Comparison of ENCODE assay signal across 8 mouse cellular contexts in genomic region chr11:119051927-119052660, GRCm38 (mm10). TPM values are rescaled to one million over a fixed set of nuclear protein-coding genes. Genes with fewer than 3 reads are reported as not detected.
A peak's percentile ranks its signal among the peaks of the same experiment; 100 is the strongest.
DNase-seq lines count a peak whose midpoint lies in the region; ATAC-seq and TF ChIP-seq lines count a peak whose summit lies in the region.

No protein-coding gene starts in this region.

- WGBS in liver, embryonic 14.5 days (ENCODE audit: insufficient replicate concordance) = 7% methylated on average over 15 of the region's 15 CpGs
- 9% methylated on average over 15 of the region's 15 CpGs for WGBS in stomach, embryonic 16.5 days

- intact Hi-C loops in heart, postnatal 10 days (cut with DNase I) = loop anchor here (1.0 kb wide), 1 partner anchor 138 kb away; no protein-coding TSS in a partner anchor

- TF ChIP-seq CTCF in liver, embryonic 14.5 days (IDR thresholded peaks at IDR 0.05; ENCODE audit: low read depth) = peak; percentile 55

- H3K4me2 ChIP-seq in liver, embryonic 14.5 days (ENCODE audit: low read depth) = no peak overlapping the region
- H3K4me2 ChIP-seq in stomach, embryonic 16.5 days (ENCODE audit: low read depth, low read length) = peak overlapping the region; percentile 89; the same call in 1 of the 2 replicates

- H3K27me3 ChIP-seq in liver, embryonic 14.5 days (ENCODE audit: control insufficient read depth, insufficient read depth, low read length) = peaks cover 100% of the 10 kb centered on the region
- peaks cover 79% of the 10 kb centered on the region for H3K27me3 ChIP-seq in stomach, embryonic 16.5 days (ENCODE audit: control insufficient read depth, insufficient read depth, low read length)

- no peaks in the 10 kb centered on the region for H3K9me3 ChIP-seq in liver, embryonic 14.5 days (ENCODE audit: control insufficient read depth, low read length)
- H3K9me3 ChIP-seq in stomach, embryonic 16.5 days (replicated peaks; ENCODE audit: control insufficient read depth, low read length) = no peaks in the 10 kb centered on the region

- TF ChIP-seq EP300 in liver, embryonic 14.5 days (IDR thresholded peaks at IDR 0.05; ENCODE audit: low read depth) = no peak

- ATAC-seq in liver, embryonic 14.5 days (ENCODE audit: insufficient read depth) = no peak
- no peak for ATAC-seq in stomach, embryonic 16.5 days (ENCODE audit: insufficient read depth, low FRiP score)

- H3K4me1 ChIP-seq in liver, embryonic 14.5 days (replicated peaks; ENCODE audit: control insufficient read depth in 2 of 2, insufficient read depth in 2 of 2, low read length in 1 of 2) = 0 out of 4 replicates have a peak, but pooled peaks cover 0 to under 1% of the 10 kb centered on the region in 2 experiments
- H3K4me1 ChIP-seq in stomach, embryonic 16.5 days (ENCODE audit: control insufficient read depth, insufficient read depth, low read length) = peaks cover 27% of the 10 kb centered on the region

- no peak overlapping the region for H3K9ac ChIP-seq in liver, embryonic 14.5 days (replicated peaks)
- H3K9ac ChIP-seq in stomach, embryonic 16.5 days (ENCODE audit: low read length) = 0 out of 2 replicates have a peak overlapping the region, but pooled peaks have one; percentile 69

- peak; percentile 54 for DNase-seq in cerebellum, adult 11-12 months
- no peak for DNase-seq in cerebellum, adult 8-10 months
- DNase-seq in A20 (ENCODE audit: low read depth, low spot score) = peak; percentile 44
- peak; percentile 78 for DNase-seq in embryo, embryonic 10 days (ENCODE audit: low spot score)
- DNase-seq in heart, postnatal 10 days = peak; percentile 58 to 62
- no peak for DNase-seq in liver, embryonic 14.5 days (ENCODE audit: low read depth in 3 of 3, low spot score in 3 of 3)
- DNase-seq in left cerebral cortex, adult 11 months (ENCODE audit: low spot score) = no peak

- H3K36me3 ChIP-seq in liver, embryonic 14.5 days (replicated peaks; ENCODE audit: control insufficient read depth, insufficient read depth, low read depth) = no peaks in the 10 kb centered on the region
- H3K36me3 ChIP-seq in stomach, embryonic 16.5 days (ENCODE audit: control insufficient read depth, insufficient read depth, low read length) = no peaks in the 10 kb centered on the region

- no peak overlapping the region for H3K27ac ChIP-seq in liver, embryonic 14.5 days
- H3K27ac ChIP-seq in stomach, embryonic 16.5 days (ENCODE audit: low read length) = no peak overlapping the region

- H3K4me3 ChIP-seq in liver, embryonic 14.5 days (ENCODE audit: insufficient read depth in 1 of 2, low read depth in 2 of 2, low read length in 2 of 2) = no peak overlapping the region
- H3K4me3 ChIP-seq in stomach, embryonic 16.5 days (replicated peaks; ENCODE audit: low read length) = no peak overlapping the region

RNA-seq across cellular contexts. Expression of gene Cbx8, which starts 11.3 kb away (rescaled TPM):
- 1 to 10 TPM; 5.6 to 7.5 TPM for total RNA-seq in heart, postnatal 10 days (2021)
- polyA plus RNA-seq in liver, embryonic 14.5 days (2012; rRNA removed) = 0.64 and 0.95 TPM in 2 replicates
- 1.6 and 2.1 TPM in 2 replicates for polyA plus RNA-seq in liver, embryonic 14.5 days (2014; fragmentation: Nextera tagmentation; extraction: Ambion mirVana)
- polyA plus RNA-seq in stomach, embryonic 16.5 days (2015; fragmentation: Nextera tagmentation; extraction: Ambion mirVana) = 5.8 and 6.4 TPM in 2 replicates

RNA-seq across cellular contexts. Expression of gene Cbx2, which starts 29.3 kb away (rescaled TPM):
- total RNA-seq in heart, postnatal 10 days (2021) = 1 to 10 TPM; 5.2 to 6.8 TPM
- polyA plus RNA-seq in liver, embryonic 14.5 days (2012; rRNA removed) = 1.4 and 1.7 TPM in 2 replicates
- polyA plus RNA-seq in liver, embryonic 14.5 days (2014; fragmentation: Nextera tagmentation; extraction: Ambion mirVana) = 1.8 and 2.4 TPM in 2 replicates
- polyA plus RNA-seq in stomach, embryonic 16.5 days (2015; fragmentation: Nextera tagmentation; extraction: Ambion mirVana) = 15.2 and 16.5 TPM in 2 replicates

RNA-seq across cellular contexts. Expression of gene Cbx4, which starts 33.9 kb away (rescaled TPM):
- 10 to 100 TPM; 22.1 to 22.6 TPM for total RNA-seq in heart, postnatal 10 days (2021)
- polyA plus RNA-seq in liver, embryonic 14.5 days (2012; rRNA removed) = 1.8 and 3.3 TPM in 2 replicates
- 1.6 and 2.0 TPM in 2 replicates for polyA plus RNA-seq in liver, embryonic 14.5 days (2014; fragmentation: Nextera tagmentation; extraction: Ambion mirVana)
- 8.5 and 10.1 TPM in 2 replicates for polyA plus RNA-seq in stomach, embryonic 16.5 days (2015; fragmentation: Nextera tagmentation; extraction: Ambion mirVana)

Comparison
In these comparisons a context has a peak if more than half of its experiments do, and no peak if none do; other contexts are left out.
1. DNase-seq: peak in cerebellum, adult 11-12 months (single experiment), A20 (single experiment), embryo, embryonic 10 days (single experiment) and heart, postnatal 10 days (2 of 2); none in cerebellum, adult 8-10 months (single experiment), liver, embryonic 14.5 days (0 of 3) and left cerebral cortex, adult 11 months (single experiment).